Mouse (Mus musculus): Measurements from ENCODE around the gene Rgma. TPM values are rescaled to one million over a fixed set of nuclear protein-coding genes. Genes with fewer than 3 reads are reported as not detected.

Rgma gene
- polyA plus RNA-seq, 1 experiment from 2014 or later = 46.3 TPM

- no peaks in the 10 kb centered on the region for H3K9me3 ChIP-seq (ENCODE audit: control insufficient read depth, low read length)
- H3K27ac ChIP-seq = peak overlapping the region; percentile 32; the same call in 1 of the 2 replicates
- 77% methylated on average over 6 of the region's 6 CpGs for WGBS
- DNase-seq (ENCODE audit: low spot score) (no peak), ATAC-seq (ENCODE audit: low FRiP score) (peak; percentile 55; the same call in 1 of the 2 replicates)
- no peak overlapping the region for H3K4me3 ChIP-seq (replicated peaks; ENCODE audit: low read length)
- H3K9ac ChIP-seq = no peak overlapping the region
- H3K4me2 ChIP-seq (replicated peaks) = no peak overlapping the region
- no peaks in the 10 kb centered on the region for H3K4me1 ChIP-seq (replicated peaks; ENCODE audit: control insufficient read depth, insufficient read depth, low read length)
- no peaks in the 10 kb centered on the region for H3K27me3 ChIP-seq (ENCODE audit: control insufficient read depth, insufficient read depth, low read length)
- peaks cover 80% of the 10 kb centered on the region for H3K36me3 ChIP-seq (replicated peaks; ENCODE audit: control insufficient read depth, insufficient read depth)
Measured at GRCm38 (mm10) chr7:73433637-73434335, 58.5 kb downstream of the Rgma start.

GRCm38 (mm10) chr7:73434336-73434677 is 59.0 kb downstream of the Rgma start:
- 91% methylated on average over 2 of the region's 2 CpGs for WGBS
- DNase-seq (ENCODE audit: low spot score) (no peak), ATAC-seq (ENCODE audit: low FRiP score) (peak; percentile 70; the same call in 1 of the 2 replicates)
- Histone ChIP-seq H3K4me1 (replicated peaks; ENCODE audit: control insufficient read depth, insufficient read depth, low read length) (no peaks in the 10 kb centered on the region), H3K36me3 (replicated peaks; ENCODE audit: control insufficient read depth, insufficient read depth) (peaks cover 80% of the 10 kb centered on the region), H3K27me3 (ENCODE audit: control insufficient read depth, insufficient read depth, low read length) (no peaks in the 10 kb centered on the region), H3K9ac (no peak overlapping the region), H3K4me2 (replicated peaks) (no peak overlapping the region), H3K4me3 (replicated peaks; ENCODE audit: low read length) (no peak overlapping the region), H3K9me3 (ENCODE audit: control insufficient read depth, low read length) (no peaks in the 10 kb centered on the region), H3K27ac (no peak overlapping the region)

GRCm38 (mm10) chr7:73435685-73436084 is 60.4 kb downstream of the Rgma start:
- Histone ChIP-seq H3K9me3 (ENCODE audit: control insufficient read depth, low read length) (no peaks in the 10 kb centered on the region), H3K9ac (no peak overlapping the region), H3K4me2 (replicated peaks) (no peak overlapping the region), H3K27ac (no peak overlapping the region), H3K4me3 (replicated peaks; ENCODE audit: low read length) (no peak overlapping the region), H3K27me3 (ENCODE audit: control insufficient read depth, insufficient read depth, low read length) (no peaks in the 10 kb centered on the region), H3K4me1 (replicated peaks; ENCODE audit: control insufficient read depth, insufficient read depth, low read length) (no peaks in the 10 kb centered on the region), H3K36me3 (replicated peaks; ENCODE audit: control insufficient read depth, insufficient read depth) (peaks cover 80% of the 10 kb centered on the region)
- DNase-seq (ENCODE audit: low spot score) (no peak), ATAC-seq (ENCODE audit: low FRiP score) (no peak)
- WGBS = 82% methylated on average over 12 of the region's 12 CpGs

- no peak overlapping the region for H3K27ac ChIP-seq
- no peak overlapping the region for H3K9ac ChIP-seq
- H3K4me3 ChIP-seq (replicated peaks; ENCODE audit: low read length) = no peak overlapping the region
- H3K9me3 ChIP-seq (ENCODE audit: control insufficient read depth, low read length) = no peaks in the 10 kb centered on the region
- no peak overlapping the region for H3K4me2 ChIP-seq (replicated peaks)
- ATAC-seq (ENCODE audit: low FRiP score) (no peak), DNase-seq (ENCODE audit: low spot score) (no peak)
- no peaks in the 10 kb centered on the region for H3K27me3 ChIP-seq (ENCODE audit: control insufficient read depth, insufficient read depth, low read length)
- H3K4me1 ChIP-seq (replicated peaks; ENCODE audit: control insufficient read depth, insufficient read depth, low read length) = no peaks in the 10 kb centered on the region
- H3K36me3 ChIP-seq (replicated peaks; ENCODE audit: control insufficient read depth, insufficient read depth) = peaks cover 98% of the 10 kb centered on the region
- WGBS = 94% methylated on average over 3 of the region's 3 CpGs
Measured at GRCm38 (mm10) chr7:73441802-73442201, 66.5 kb downstream of the Rgma start.

- peaks cover 98% of the 10 kb centered on the region for H3K36me3 ChIP-seq (replicated peaks; ENCODE audit: control insufficient read depth, insufficient read depth)
- no peak overlapping the region for H3K4me3 ChIP-seq (replicated peaks; ENCODE audit: low read length)
- H3K9ac ChIP-seq = no peak overlapping the region
- no peaks in the 10 kb centered on the region for H3K4me1 ChIP-seq (replicated peaks; ENCODE audit: control insufficient read depth, insufficient read depth, low read length)
- no peak for ATAC-seq (ENCODE audit: low FRiP score)
- WGBS = 96% methylated on average over 4 of the region's 4 CpGs
- H3K4me2 ChIP-seq (replicated peaks) = no peak overlapping the region
- H3K9me3 ChIP-seq (ENCODE audit: control insufficient read depth, low read length) = no peaks in the 10 kb centered on the region
- no peak overlapping the region for H3K27ac ChIP-seq
- no peak for DNase-seq (ENCODE audit: low spot score)
- no peaks in the 10 kb centered on the region for H3K27me3 ChIP-seq (ENCODE audit: control insufficient read depth, insufficient read depth, low read length)
Measured at GRCm38 (mm10) chr7:73442246-73442645, 66.9 kb downstream of the Rgma start.

GRCm38 (mm10) chr7:73451594-73451993 is 76.3 kb downstream of the Rgma start:
- ATAC-seq (ENCODE audit: low FRiP score) (no peak), DNase-seq (ENCODE audit: low spot score) (no peak)
- no peak overlapping the region for H3K4me2 ChIP-seq (replicated peaks)
- no peaks in the 10 kb centered on the region for H3K9me3 ChIP-seq (ENCODE audit: control insufficient read depth, low read length)
- H3K27ac ChIP-seq = no peak overlapping the region
- 93% methylated on average over 4 of the region's 4 CpGs for WGBS
- no peak overlapping the region for H3K4me3 ChIP-seq (replicated peaks; ENCODE audit: low read length)
- H3K9ac ChIP-seq = no peak overlapping the region
- H3K4me1 ChIP-seq (replicated peaks; ENCODE audit: control insufficient read depth, insufficient read depth, low read length) = no peaks in the 10 kb centered on the region
- H3K36me3 ChIP-seq (replicated peaks; ENCODE audit: control insufficient read depth, insufficient read depth) = peaks cover 99% of the 10 kb centered on the region
- no peaks in the 10 kb centered on the region for H3K27me3 ChIP-seq (ENCODE audit: control insufficient read depth, insufficient read depth, low read length)

GRCm38 (mm10) chr7:73452187-73452808 is 77.0 kb downstream of the Rgma start:
- H3K27ac ChIP-seq = no peak overlapping the region
- no peaks in the 10 kb centered on the region for H3K27me3 ChIP-seq (ENCODE audit: control insufficient read depth, insufficient read depth, low read length)
- H3K4me1 ChIP-seq (replicated peaks; ENCODE audit: control insufficient read depth, insufficient read depth, low read length) = no peaks in the 10 kb centered on the region
- H3K4me2 ChIP-seq (replicated peaks) = no peak overlapping the region
- no peak overlapping the region for H3K4me3 ChIP-seq (replicated peaks; ENCODE audit: low read length)
- H3K9ac ChIP-seq = no peak overlapping the region
- ATAC-seq (ENCODE audit: low FRiP score) = no peak
- no peak for DNase-seq (ENCODE audit: low spot score)
- H3K36me3 ChIP-seq (replicated peaks; ENCODE audit: control insufficient read depth, insufficient read depth) = peaks cover 99% of the 10 kb centered on the region
- H3K9me3 ChIP-seq (ENCODE audit: control insufficient read depth, low read length) = no peaks in the 10 kb centered on the region
- 97% methylated on average over 3 of the region's 3 CpGs for WGBS

GRCm38 (mm10) chr7:73454113-73454512 is 78.8 kb downstream of the Rgma start:
- no peak overlapping the region for H3K27ac ChIP-seq
- H3K36me3 ChIP-seq (replicated peaks; ENCODE audit: control insufficient read depth, insufficient read depth) = peaks cover 98% of the 10 kb centered on the region
- ATAC-seq (ENCODE audit: low FRiP score) (no peak), DNase-seq (ENCODE audit: low spot score) (no peak)
- H3K4me3 ChIP-seq (replicated peaks; ENCODE audit: low read length) = no peak overlapping the region
- H3K27me3 ChIP-seq (ENCODE audit: control insufficient read depth, insufficient read depth, low read length) = no peaks in the 10 kb centered on the region
- no peak overlapping the region for H3K4me2 ChIP-seq (replicated peaks)
- 89% methylated on average over 12 of the region's 12 CpGs for WGBS
- no peak overlapping the region for H3K9ac ChIP-seq
- H3K4me1 ChIP-seq (replicated peaks; ENCODE audit: control insufficient read depth, insufficient read depth, low read length) = no peaks in the 10 kb centered on the region
- no peaks in the 10 kb centered on the region for H3K9me3 ChIP-seq (ENCODE audit: control insufficient read depth, low read length)

GRCm38 (mm10) chr7:73463546-73463945 is 88.2 kb downstream of the Rgma start:
- H3K4me1 ChIP-seq (replicated peaks; ENCODE audit: control insufficient read depth, insufficient read depth, low read length) = no peaks in the 10 kb centered on the region
- no peaks in the 10 kb centered on the region for H3K9me3 ChIP-seq (ENCODE audit: control insufficient read depth, low read length)
- no peaks in the 10 kb centered on the region for H3K27me3 ChIP-seq (ENCODE audit: control insufficient read depth, insufficient read depth, low read length)
- peaks cover 93% of the 10 kb centered on the region for H3K36me3 ChIP-seq (replicated peaks; ENCODE audit: control insufficient read depth, insufficient read depth)
- no peak overlapping the region for H3K27ac ChIP-seq
- no peak overlapping the region for H3K4me2 ChIP-seq (replicated peaks)
- 91% methylated on average over 2 of the region's 2 CpGs for WGBS
- ATAC-seq (ENCODE audit: low FRiP score) (no peak), DNase-seq (ENCODE audit: low spot score) (no peak)
- H3K9ac ChIP-seq = no peak overlapping the region
- H3K4me3 ChIP-seq (replicated peaks; ENCODE audit: low read length) = no peak overlapping the region

Measured in hindbrain, embryonic 14.5 days (tissue).